13 mouse cellular contexts compared by ENCODE assay signal in the genomic region with DNA sequence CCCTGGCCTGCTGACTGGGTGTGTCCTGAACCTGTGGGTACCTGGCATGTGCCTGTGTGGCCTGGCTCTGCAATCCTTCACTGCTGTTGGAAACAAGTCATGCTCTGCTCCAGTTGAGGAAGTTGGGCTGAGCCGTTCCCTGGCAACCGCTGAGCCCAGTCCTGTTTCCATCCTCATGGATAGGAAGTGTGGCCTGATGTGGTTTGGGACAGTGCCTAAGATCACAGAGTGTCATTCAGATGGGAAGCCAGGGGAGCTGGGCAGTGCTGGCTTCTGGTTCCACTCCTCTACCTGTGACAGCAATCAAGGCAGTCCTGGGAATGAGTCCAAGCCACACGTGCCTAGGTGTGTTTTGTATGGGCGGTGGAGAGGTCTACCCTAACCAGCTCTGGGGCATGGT. TPM values are rescaled to one million over a fixed set of nuclear protein-coding genes. Genes with fewer than 3 reads are reported as not detected.
DNase-seq lines count a peak whose midpoint lies in the region; ATAC-seq and TF ChIP-seq lines count a peak whose summit lies in the region.
"Had no signal": no experiment of that assay in that cellular context is flagged by ENCODE, and none has a peak within 500 bp of the region (broad histone marks: within the 10 kb centered on the region; RNA-seq: fewer than 3 reads in every experiment).

No protein-coding gene starts in this region.

- no peak for TF ChIP-seq EP300 in stomach, postnatal 0 days (optimal IDR thresholded peaks at IDR 0.05)

- H3K27ac ChIP-seq in embryonic facial prominence, embryonic 13.5 days, result peak overlapping the region; percentile 64
- no peak overlapping the region for H3K27ac ChIP-seq in embryonic facial prominence, embryonic 10.5 days (replicated peaks)
- H3K27ac ChIP-seq in neural tube, embryonic 15.5 days (replicated peaks), result 0 out of 2 replicates have a peak overlapping the region, but pooled peaks have one; percentile 18
- peak overlapping the region; percentile 58; the same call in 1 of the 2 replicates for H3K27ac ChIP-seq in limb, embryonic 14.5 days (replicated peaks; ENCODE audit: low read depth, low read length)
- no peak overlapping the region for H3K27ac ChIP-seq in stomach, postnatal 0 days (replicated peaks)
- H3K27ac ChIP-seq: embryonic facial prominence, embryonic 12.5 days; liver, embryonic 13.5 days had no signal

- DNase-seq in embryonic facial prominence, embryonic 10.5 days (ENCODE audit: low spot score), result no peak
- no peak for DNase-seq in neural tube, embryonic 10.5 days (ENCODE audit: extremely low spot score, low spot score)
- DNase-seq in limb, embryonic 14.5 days (ENCODE audit: low spot score), result peak; percentile 57
- peak; percentile 39 for DNase-seq in stomach, postnatal 0 days (ENCODE audit: low spot score)
- no peak for DNase-seq in left cerebral cortex, adult 11 months (ENCODE audit: low spot score)
- DNase-seq in ovary, postnatal 10 days (ENCODE audit: low spot score), result no peak
- DNase-seq: adrenal gland, postnatal 14 days; cerebellum, adult 8-10 months; liver, embryonic 13.5 days had no signal

- peaks cover 35% of the 10 kb centered on the region for H3K4me1 ChIP-seq in embryonic facial prominence, embryonic 13.5 days
- H3K4me1 ChIP-seq in embryonic facial prominence, embryonic 10.5 days, result 0 out of 2 replicates have a peak, but pooled peaks cover 10% of the 10 kb centered on the region
- peaks cover 24% of the 10 kb centered on the region for H3K4me1 ChIP-seq in neural tube, embryonic 15.5 days
- H3K4me1 ChIP-seq in limb, embryonic 14.5 days (ENCODE audit: control insufficient read depth, insufficient read depth, low read length), result peaks cover 33% of the 10 kb centered on the region
- peaks cover 18% of the 10 kb centered on the region for H3K4me1 ChIP-seq in stomach, postnatal 0 days (replicated peaks; ENCODE audit: control insufficient read depth, insufficient read depth)
- H3K4me1 ChIP-seq: liver, embryonic 13.5 days had no signal

- ATAC-seq in embryonic facial prominence, embryonic 13.5 days (ENCODE audit: insufficient number of reproducible peaks, insufficient read depth, low FRiP score, low TSS enrichment, low read depth), result peak; percentile 61
- ATAC-seq in neural tube, embryonic 15.5 days (ENCODE audit: low FRiP score), result no peak
- peak; percentile 27; the same call in 1 of the 2 replicates for ATAC-seq in limb, embryonic 14.5 days (ENCODE audit: low FRiP score, low read depth)
- ATAC-seq in stomach, postnatal 0 days (ENCODE audit: low FRiP score, low TSS enrichment), result 0 out of 2 replicates have a peak, but pooled peaks have one; percentile 17
- ATAC-seq: midbrain, embryonic 16.5 days had no signal

- TF ChIP-seq POLR2A in limb, embryonic 14.5 days (IDR thresholded peaks at IDR 0.05; ENCODE audit: borderline replicate concordance, extremely low read depth, insufficient read depth, insufficient read length), result no peak

- H3K36me3 ChIP-seq in embryonic facial prominence, embryonic 13.5 days, result peaks cover 76% of the 10 kb centered on the region
- peaks cover 9% of the 10 kb centered on the region; the same call in 1 of the 2 replicates for H3K36me3 ChIP-seq in embryonic facial prominence, embryonic 10.5 days (replicated peaks)
- no peaks in the 10 kb centered on the region for H3K36me3 ChIP-seq in neural tube, embryonic 15.5 days
- H3K36me3 ChIP-seq in limb, embryonic 14.5 days (ENCODE audit: control insufficient read depth, insufficient read depth, low read length), result peaks cover 82% of the 10 kb centered on the region
- H3K36me3 ChIP-seq in stomach, postnatal 0 days (ENCODE audit: control insufficient read depth, insufficient read depth, low read length), result peaks cover 3% of the 10 kb centered on the region; the same call in 1 of the 2 replicates
- H3K36me3 ChIP-seq: liver, embryonic 13.5 days had no signal

- no peaks in the 10 kb centered on the region for H3K9me3 ChIP-seq in embryonic facial prominence, embryonic 13.5 days
- H3K9me3 ChIP-seq in embryonic facial prominence, embryonic 10.5 days, result no peaks in the 10 kb centered on the region
- H3K9me3 ChIP-seq in neural tube, embryonic 15.5 days (replicated peaks), result no peaks in the 10 kb centered on the region
- no peaks in the 10 kb centered on the region for H3K9me3 ChIP-seq in limb, embryonic 14.5 days (ENCODE audit: control insufficient read depth, low read length)
- H3K9me3 ChIP-seq in stomach, postnatal 0 days (ENCODE audit: control insufficient read depth, low read length), result no peaks in the 10 kb centered on the region
- H3K9me3 ChIP-seq: embryonic facial prominence, embryonic 12.5 days; liver, embryonic 13.5 days had no signal

- no peak overlapping the region for H3K4me3 ChIP-seq in embryonic facial prominence, embryonic 13.5 days
- H3K4me3 ChIP-seq in embryonic facial prominence, embryonic 10.5 days, result no peak overlapping the region
- no peak overlapping the region for H3K4me3 ChIP-seq in neural tube, embryonic 15.5 days (replicated peaks)
- H3K4me3 ChIP-seq in limb, embryonic 14.5 days (replicated peaks; ENCODE audit: low read length), result no peak overlapping the region
- no peak overlapping the region for H3K4me3 ChIP-seq in stomach, postnatal 0 days (ENCODE audit: low read depth, low read length)
- H3K4me3 ChIP-seq: embryonic facial prominence, embryonic 12.5 days; liver, embryonic 13.5 days had no signal

- no peak overlapping the region for H3K4me2 ChIP-seq in embryonic facial prominence, embryonic 13.5 days
- no peak overlapping the region for H3K4me2 ChIP-seq in neural tube, embryonic 15.5 days
- H3K4me2 ChIP-seq in limb, embryonic 14.5 days (replicated peaks; ENCODE audit: low read depth, low read length, severe bottlenecking), result no peak overlapping the region
- no peak overlapping the region for H3K4me2 ChIP-seq in stomach, postnatal 0 days (replicated peaks; ENCODE audit: low read depth)
- H3K4me2 ChIP-seq: embryonic facial prominence, embryonic 12.5 days; liver, embryonic 13.5 days had no signal

- H3K9ac ChIP-seq in embryonic facial prominence, embryonic 13.5 days, result no peak overlapping the region
- H3K9ac ChIP-seq in neural tube, embryonic 15.5 days (replicated peaks), result no peak overlapping the region
- H3K9ac ChIP-seq in limb, embryonic 14.5 days (ENCODE audit: low read depth, low read length, severe bottlenecking), result no peak overlapping the region
- H3K9ac ChIP-seq in stomach, postnatal 0 days (ENCODE audit: low read length), result no peak overlapping the region
- H3K9ac ChIP-seq: embryonic facial prominence, embryonic 12.5 days; liver, embryonic 13.5 days had no signal

- 73% methylated on average over 4 of the region's 4 CpGs for whole genome bisulfite sequencing in embryonic facial prominence, embryonic 13.5 days
- 92% methylated on average over 4 of the region's 4 CpGs for WGBS in embryonic facial prominence, embryonic 10.5 days
- WGBS in neural tube, embryonic 15.5 days, result 88% methylated on average over 4 of the region's 4 CpGs
- WGBS in limb, embryonic 14.5 days, result 75% methylated on average over 4 of the region's 4 CpGs
- WGBS in stomach, postnatal 0 days, result 59% methylated on average over 4 of the region's 4 CpGs

- no peak for TF ChIP-seq CTCF in stomach, postnatal 0 days (IDR thresholded peaks at IDR 0.05; ENCODE audit: low read depth)

- H3K27me3 ChIP-seq in embryonic facial prominence, embryonic 13.5 days, result no peaks in the 10 kb centered on the region
- no peaks in the 10 kb centered on the region for H3K27me3 ChIP-seq in embryonic facial prominence, embryonic 10.5 days (replicated peaks; ENCODE audit: low read depth, poor library complexity, severe bottlenecking)
- H3K27me3 ChIP-seq in neural tube, embryonic 15.5 days (replicated peaks), result peaks cover 3% of the 10 kb centered on the region; the same call in 1 of the 2 replicates
- no peaks in the 10 kb centered on the region for H3K27me3 ChIP-seq in limb, embryonic 14.5 days (ENCODE audit: control insufficient read depth, insufficient read depth, low read length)
- H3K27me3 ChIP-seq in stomach, postnatal 0 days (ENCODE audit: control insufficient read depth, insufficient read depth, low read length), result no peaks in the 10 kb centered on the region
- H3K27me3 ChIP-seq: embryonic facial prominence, embryonic 12.5 days; liver, embryonic 13.5 days had no signal

RNA-seq across cellular contexts. Expression of gene Col5a1, which starts 53.2 kb away (rescaled TPM):
- polyA plus RNA-seq in embryonic facial prominence, embryonic 13.5 days (2015; fragmentation: Nextera tagmentation; extraction: Ambion mirVana), result 104 and 111 TPM in 2 replicates
- 16.5 and 19.3 TPM in 2 replicates for polyA plus RNA-seq in embryonic facial prominence, embryonic 10.5 days (2016; fragmentation: Nextera tagmentation; extraction: Ambion mirVana)
- 21.5 and 29.0 TPM in 2 replicates for polyA plus RNA-seq in neural tube, embryonic 15.5 days (2015; fragmentation: Nextera tagmentation; extraction: Ambion mirVana)
- polyA plus RNA-seq in limb, embryonic 14.5 days (2012; rRNA removed), result 298 and 304 TPM in 2 replicates
- 256 and 260 TPM in 2 replicates for polyA plus RNA-seq in limb, embryonic 14.5 days (2014; fragmentation: Nextera tagmentation; extraction: Ambion mirVana)
- 68.7 and 69.2 TPM in 2 replicates for polyA plus RNA-seq in stomach, postnatal 0 days (2015; fragmentation: Nextera tagmentation; extraction: Ambion mirVana)

Comparison
In these comparisons a context has a peak if more than half of its experiments do, and no peak if none do; other contexts are left out.
1. H3K27ac ChIP-seq: peak in embryonic facial prominence, embryonic 13.5 days (single experiment), neural tube, embryonic 15.5 days (single experiment) and limb, embryonic 14.5 days (single experiment); none in embryonic facial prominence, embryonic 10.5 days (single experiment) and stomach, postnatal 0 days (single experiment).
2. DNase-seq: peak in limb, embryonic 14.5 days (single experiment) and stomach, postnatal 0 days (single experiment); none in embryonic facial prominence, embryonic 10.5 days (single experiment), neural tube, embryonic 10.5 days (single experiment), left cerebral cortex, adult 11 months (single experiment) and ovary, postnatal 10 days (single experiment).